Mouse (Mus musculus) heart, adult 2 months (tissue): ENCODE results near the gene Hist2h2ab. TPM values are rescaled to one million over a fixed set of nuclear protein-coding genes. Genes with fewer than 3 reads are reported as not detected.

Experiments
- DNase-seq, 2 experiments: peaks; one replicate each; pipeline ENCODE4 v3.0.0; 2021
- H3K27ac ChIP-seq: fragments of 200-600 bp; 2 replicates; pipeline ENCODE4 v1.8.1; 2022
- H3K27me3 ChIP-seq: fragments of 200-500 bp; 2 replicates; pipeline ENCODE4 v1.6.1; 2012; ENCODE audit warnings: mild to moderate bottlenecking, low read length, inconsistent platforms, mixed read lengths; ENCODE audit not compliant: control insufficient read depth, insufficient read depth
- H3K36me3 ChIP-seq: fragments of 200-500 bp; 2 replicates; pipeline ENCODE4 v1.6.1; 2012; ENCODE audit warnings: low read length, inconsistent platforms; ENCODE audit not compliant: control insufficient read depth, insufficient read depth
- H3K4me1 ChIP-seq: fragments of 200-500 bp; 2 replicates; pipeline ENCODE4 v1.6.1; 2011; ENCODE audit warnings: low read length; ENCODE audit not compliant: control insufficient read depth, insufficient read depth
- H3K4me3 ChIP-seq: fragments of 200-600 bp; 2 replicates; pipeline ENCODE4 v1.8.1; 2022
- H3K79me2 ChIP-seq: fragments of 200-500 bp; replicated peaks from 2 replicates; pipeline ENCODE4 v1.6.1; 2012; ENCODE audit warnings: mild to moderate bottlenecking, inconsistent platforms, low read length, moderate library complexity, mixed read lengths; ENCODE audit not compliant: control insufficient read depth, insufficient read depth
- H3K9ac ChIP-seq: fragments of 200-500 bp; 2 replicates; pipeline ENCODE4 v1.6.1; 2012; ENCODE audit warnings: low read depth, mild to moderate bottlenecking, control low read depth, inconsistent platforms, low read length, mixed read lengths
- CTCF ChIP-seq: fragments of 200-600 bp; IDR thresholded peaks from 2 replicates; pipeline ENCODE4 v1.8.1; 2022; ENCODE audit warnings: antibody characterized with exemption, mild to moderate bottlenecking, moderate library complexity
- EP300 ChIP-seq: fragments of 200-500 bp; IDR thresholded peaks from 2 replicates; pipeline ENCODE4 v1.6.1; 2011; ENCODE audit warnings: low read depth, low read length, control low read depth; ENCODE audit not compliant: insufficient read depth
- POLR2A ChIP-seq: fragments of 200-500 bp; IDR thresholded peaks from 2 replicates; pipeline ENCODE4 v1.6.1; 2011; ENCODE audit warnings: mild to moderate bottlenecking, low read depth, low read length, control low read depth; ENCODE audit not compliant: insufficient read depth
- WGBS: fragments of 180-500 bp; shearing (Covaris S2); methylation state at CpG from one replicate; pipeline ENCODE4 v1.1.7; 2018; 5-methylcytosine and 5-hydroxymethylcytosine counted together
- intact Hi-C: fragments of 180-260 bp; cut with DNase I; formaldehyde crosslinking; loops from one replicate; pipeline ENCODE4 v1.15.1; 2025
- polyA plus RNA-seq: library from polyadenylated mRNA; depleted of rRNA; stranded (reverse); fragments of >200 nt; gene quantifications from 2 replicates; pipeline ENCODE4 v1.2.3, GENCODE M21; 2012
- total RNA-seq, 2 experiments: library from RNA; stranded (reverse); gene quantifications; 2 replicates each; pipeline ENCODE4 v1.2.3; 2021

Gene Hist2h2ab
- total and polyA plus RNA-seq, 3 experiments: 0.35 to 2.0 (median 1.9) TPM

- WGBS: 2% methylated on average over 19 of the region's 19 CpGs
- intact Hi-C loops: loop anchor here (2.0 kb wide), 1 partner anchor 20 kb away; no protein-coding TSS in a partner anchor
- no peaks in the 10 kb centered on the region for H3K27me3 ChIP-seq
- H3K9ac ChIP-seq: peak overlapping the region; percentile 88
- H3K79me2 ChIP-seq: no peaks in the 10 kb centered on the region
- H3K4me1 ChIP-seq: peaks cover 8% of the 10 kb centered on the region
- peak; percentile 86 to 92 for DNase-seq
- H3K4me3 ChIP-seq: peak overlapping the region; percentile 80
- H3K36me3 ChIP-seq: peaks cover 3% of the 10 kb centered on the region; the same call in 1 of the 2 replicates
- TF ChIP-seq POLR2A (peak; percentile 89), CTCF (no peak), EP300 (peak; percentile 87; the same call in 1 of the 2 replicates)
- peak overlapping the region; percentile 98 for H3K27ac ChIP-seq
These were observed 42.7 kb downstream of the Hist2h2ab start for GRCm38 (mm10) chr3:96262216-96262875.

GRCm38 (mm10) chr3:96262979-96263550, 43.4 kb downstream of the Hist2h2ab start, which contains the start of gene Hist2h4:
Gene Hist2h4, minus strand, starts transcription at chr3:96263311.
- H3K79me2 ChIP-seq: no peaks in the 10 kb centered on the region
- H3K4me1 ChIP-seq: peaks cover 10% of the 10 kb centered on the region
- peaks cover 3% of the 10 kb centered on the region; the same call in 1 of the 2 replicates for H3K36me3 ChIP-seq
- H3K27ac ChIP-seq: peak within 1 kb of the TSS; percentile 98
- intact Hi-C loops: loop anchor here (1.0 to 2.0 kb wide), 2 partner anchors 20 to 43 kb away; partner anchors contain the start of gene Hist2h2ac
- H3K9ac ChIP-seq: peak within 1 kb of the TSS; percentile 88
- DNase-seq: peak; percentile 94 to 95
- under 1% methylated on average over 40 of the region's 40 CpGs for WGBS
- no peaks in the 10 kb centered on the region for H3K27me3 ChIP-seq
- H3K4me3 ChIP-seq: peak within 1 kb of the TSS; percentile 80
- TF ChIP-seq CTCF (peak; percentile 85), EP300 (peak; percentile 97), POLR2A (peak; percentile 100)

GRCm38 (mm10) chr3:96263558-96264403, 44.1 kb downstream of the Hist2h2ab start:
- peak overlapping the region; percentile 71 for H3K9ac ChIP-seq
- H3K79me2 ChIP-seq: no peaks in the 10 kb centered on the region
- DNase-seq: peak; percentile 71 to 75
- 6% methylated on average over 27 of the region's 27 CpGs for WGBS
- intact Hi-C loops: loop anchor here (1.0 to 2.0 kb wide), 2 partner anchors 21 to 43 kb away; partner anchors contain the start of gene Hist2h2ac
- H3K4me1 ChIP-seq: peaks cover 11% of the 10 kb centered on the region
- H3K27me3 ChIP-seq: no peaks in the 10 kb centered on the region
- H3K36me3 ChIP-seq: peaks cover 3% of the 10 kb centered on the region; the same call in 1 of the 2 replicates
- H3K4me3 ChIP-seq: peak overlapping the region; percentile 80
- peak overlapping the region; percentile 98 for H3K27ac ChIP-seq
- TF ChIP-seq CTCF (no peak; the same call in none of the 2 replicates), POLR2A (no peak), EP300 (no peak)

- Histone ChIP-seq H3K9ac (peak overlapping the region; percentile 71), H3K79me2 (no peaks in the 10 kb centered on the region), H3K4me1 (peaks cover 11% of the 10 kb centered on the region), H3K36me3 (peaks cover 3% of the 10 kb centered on the region; the same call in 1 of the 2 replicates), H3K27me3 (no peaks in the 10 kb centered on the region), H3K4me3 (no peak overlapping the region; the same call in 1 of the 2 replicates), H3K27ac (peak overlapping the region; percentile 98)
- 65% methylated on average over 7 of the region's 7 CpGs for WGBS
- no peak for DNase-seq
- TF ChIP-seq EP300 (no peak), POLR2A (no peak), CTCF (no peak)
- intact Hi-C loops: no loop called here
These were observed 44.8 kb downstream of the Hist2h2ab start for GRCm38 (mm10) chr3:96264404-96264949.

GRCm38 (mm10) chr3:96266132-96266710, 46.6 kb downstream of the Hist2h2ab start:
- Histone ChIP-seq H3K9ac (no peak overlapping the region), H3K36me3 (peaks cover 3% of the 10 kb centered on the region; the same call in 1 of the 2 replicates), H3K27ac (no peak overlapping the region), H3K4me3 (no peak overlapping the region), H3K4me1 (peaks cover 12% of the 10 kb centered on the region), H3K27me3 (no peaks in the 10 kb centered on the region), H3K79me2 (no peaks in the 10 kb centered on the region)
- TF ChIP-seq POLR2A (no peak), EP300 (no peak), CTCF (no peak)
- 73% methylated on average over 8 of the region's 8 CpGs for WGBS
- no peak for DNase-seq
- intact Hi-C loops: no loop called here
